Mouse (Mus musculus) embryonic fibroblast, embryonic 13.5 days (primary cell): ENCODE measurements around the gene Bnip3.
A peak's percentile ranks its signal among the peaks of the same experiment; 100 is the strongest.

Experiments
- CTCF ChIP-seq: IDR thresholded peaks from 2 replicates; pipeline ENCODE4 v1.5.1; 2011; ENCODE audit warnings: mild to moderate bottlenecking, control low read depth, low read length, moderate library complexity, borderline replicate concordance; ENCODE audit not compliant: insufficient read depth
- POLR2A ChIP-seq: IDR thresholded peaks from 2 replicates; pipeline ENCODE4 v1.6.1; 2011; ENCODE audit warnings: low read depth, mild to moderate bottlenecking, control low read depth, low read length, moderate library complexity

DNA sequence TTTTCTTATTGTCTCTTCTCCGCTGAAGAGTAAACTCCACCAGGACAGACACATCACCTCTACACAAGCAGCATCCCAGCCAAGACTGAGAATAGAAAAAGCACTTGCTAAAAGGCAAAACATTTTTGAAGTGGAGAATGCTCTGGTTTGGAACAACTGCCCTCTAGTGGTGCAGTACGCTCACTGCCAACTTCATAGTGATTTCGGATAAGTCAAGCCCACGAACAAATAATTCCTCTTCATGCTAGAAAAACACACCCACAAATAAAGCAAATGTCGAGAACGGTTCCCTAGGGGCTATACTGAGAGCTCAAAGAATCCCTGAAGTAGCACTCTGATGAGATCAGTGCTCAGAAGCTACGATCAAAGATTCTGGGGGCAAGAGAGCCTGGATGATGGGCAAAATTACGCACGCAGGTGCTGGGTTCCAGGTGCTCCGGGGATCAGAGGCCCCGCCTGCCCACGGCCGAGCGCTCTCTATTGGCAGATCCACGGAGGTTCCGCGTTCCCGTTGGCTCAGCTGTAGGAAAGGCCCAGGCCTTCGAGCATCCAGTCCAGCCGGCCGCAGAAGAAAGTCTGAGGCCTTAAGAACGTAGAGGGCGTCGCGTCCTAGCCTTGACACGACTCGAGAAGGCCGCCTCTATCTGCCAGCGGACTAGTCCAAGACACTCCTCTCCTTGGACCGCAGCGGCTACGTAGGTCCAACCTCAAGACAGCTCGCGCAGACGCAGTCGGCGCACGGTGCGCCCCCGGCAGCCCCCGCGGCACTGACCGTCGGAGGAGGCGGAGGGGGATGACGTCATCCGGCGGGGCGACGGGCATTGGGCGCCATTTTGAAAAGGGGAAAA, 63.6 kb downstream of the Bnip3 start, which contains the start of the genes Ppp2r2d and Mapk1ip1:
- peak; percentile 95 for TF ChIP-seq POLR2A
- 0 out of 2 replicates have a peak, but pooled peaks have one; percentile 16 for TF ChIP-seq CTCF
